Mouse (Mus musculus) liver, embryonic 14.5 days (tissue): ENCODE data around the gene Cysltr2.

ENCODE experiments used
- CTCF ChIP-seq: IDR thresholded peaks from 2 replicates; pipeline ENCODE4 v1.5.1; 2016; ENCODE audit warnings: antibody characterized with exemption, low read depth, control low read depth
- EP300 ChIP-seq: IDR thresholded peaks from 2 replicates; pipeline ENCODE4 v1.6.1; 2016; ENCODE audit warnings: antibody characterized with exemption, low read depth

- TF ChIP-seq CTCF, result no peak
- TF ChIP-seq EP300, result no peak
These were observed 68.8 kb downstream of the Cysltr2 start for GRCm38 (mm10) chr14:72980106-72980505.
